Mouse (Mus musculus): ENCODE measurements around the gene Sohlh2.

- no peak for TF ChIP-seq CTCF (IDR thresholded peaks at IDR 0.05; ENCODE audit: insufficient read depth, low read depth, low read length)
- no peak for TF ChIP-seq POLR2A (IDR thresholded peaks at IDR 0.05; ENCODE audit: insufficient read depth, low read depth, low read length)
These were observed 44.8 kb upstream of the Sohlh2 start, which contains the start of gene Ccdc169 for GRCm38 (mm10) chr3:55137039-55137438.
